Mouse (Mus musculus) kidney, postnatal 36 days (tissue): ENCODE data around the gene Gm13275.
A peak's percentile ranks its signal among the peaks of the same experiment; 100 is the strongest.
"Not testable (repeated sequence)": the region's sequence is repeated elsewhere in the genome, so short reads cannot be mapped to it uniquely, and the experiment has no call there.

Experiments
- DNase-seq, 2 experiments: peaks; one replicate each; pipeline ENCODE4 v3.0.0; 2021 to 2022; ENCODE audit warnings: mixed read lengths in 2 of 2

The Gm13275 gene

DNA sequence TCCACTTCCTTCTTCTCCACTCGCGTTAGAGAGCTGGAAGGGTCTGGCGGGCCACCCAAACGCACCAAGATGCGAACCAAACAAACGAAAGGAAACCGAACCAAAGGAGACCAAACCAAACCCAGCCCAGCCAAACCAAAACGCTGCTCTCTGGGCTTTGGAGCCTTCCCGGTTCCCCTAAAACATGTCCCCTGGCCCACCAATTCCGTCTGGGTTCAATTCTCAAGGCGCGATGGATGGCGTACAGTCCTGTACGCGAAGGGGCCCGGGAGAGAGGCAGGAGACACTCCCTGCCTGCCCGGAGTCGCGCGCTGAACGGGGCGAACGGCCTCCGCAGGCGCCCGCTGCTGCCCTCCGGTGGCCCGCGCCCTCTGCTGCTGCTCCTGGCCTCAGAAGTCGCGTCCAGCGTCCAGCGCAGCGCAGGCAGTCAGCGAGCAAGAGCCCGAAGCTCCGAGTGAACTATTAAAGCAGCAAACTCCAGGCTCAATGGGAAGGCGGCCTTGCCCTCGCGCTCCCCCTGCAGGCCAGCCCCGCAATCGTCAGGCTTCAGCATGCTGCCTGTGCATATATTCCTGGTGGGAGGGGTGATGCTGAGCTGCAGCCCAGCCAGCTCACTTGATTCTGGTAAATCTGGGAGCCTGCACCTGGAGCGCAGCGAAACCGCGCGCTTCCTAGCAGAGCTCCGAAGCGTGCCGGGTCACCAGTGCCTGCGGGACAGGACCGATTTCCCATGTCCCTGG, at the start of gene Gm13275:
Gene Gm13275, plus strand, starts transcription at position 552 of the 740 bp plus-strand sequence.
- DNase-seq: peak; percentile 14 to 46

DNA sequence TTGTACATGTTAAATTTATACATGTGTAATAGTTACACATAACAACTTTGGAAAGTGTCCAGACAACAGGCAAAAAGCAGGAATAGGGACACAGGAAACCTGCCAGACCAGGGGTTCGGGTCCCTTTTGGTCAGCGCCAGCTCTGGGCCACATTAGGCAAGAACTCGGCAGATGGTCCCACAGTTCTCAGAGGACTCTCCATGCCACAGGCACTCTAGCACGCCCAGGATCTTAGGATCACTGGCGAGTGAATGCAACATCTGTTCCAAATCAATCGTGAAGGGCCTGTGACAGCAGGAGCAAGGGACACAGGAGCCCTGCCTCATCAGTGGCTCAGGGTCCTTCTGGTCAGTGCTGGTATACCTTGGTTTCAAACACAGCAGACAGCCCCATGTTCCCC, 44.4 kb upstream of the Gm13275 start:
- no peak for DNase-seq

DNA sequence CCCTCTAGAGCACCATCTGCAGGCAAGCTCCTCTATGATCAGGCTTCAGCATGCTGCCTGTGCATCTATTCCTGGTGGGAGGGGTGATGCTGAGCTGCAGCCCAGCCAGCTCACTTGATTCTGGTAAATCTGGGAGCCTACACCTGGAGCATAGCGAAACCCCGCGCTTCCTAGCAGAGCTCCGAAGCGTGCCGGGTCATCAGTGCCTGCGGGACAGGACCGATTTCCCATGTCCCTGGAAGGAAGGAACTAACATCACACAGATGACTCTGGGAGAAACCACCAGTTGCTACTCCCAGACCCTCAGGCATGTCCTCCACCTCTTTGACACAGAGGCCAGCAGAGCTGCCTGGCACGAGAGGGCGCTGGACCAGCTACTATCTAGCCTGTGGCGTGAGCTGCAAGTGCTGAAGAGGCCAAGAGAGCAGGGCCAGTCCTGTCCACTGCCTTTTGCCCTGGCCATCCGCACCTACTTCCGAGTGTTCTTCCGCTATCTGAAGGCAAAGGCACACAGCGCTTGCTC, 39.4 kb upstream of the Gm13275 start, which contains the start of gene Gm13271:
Gene Gm13271, plus strand, starts transcription at position 51 of the 523 bp plus-strand sequence.
- peak; percentile 23 to 34 for DNase-seq

DNA sequence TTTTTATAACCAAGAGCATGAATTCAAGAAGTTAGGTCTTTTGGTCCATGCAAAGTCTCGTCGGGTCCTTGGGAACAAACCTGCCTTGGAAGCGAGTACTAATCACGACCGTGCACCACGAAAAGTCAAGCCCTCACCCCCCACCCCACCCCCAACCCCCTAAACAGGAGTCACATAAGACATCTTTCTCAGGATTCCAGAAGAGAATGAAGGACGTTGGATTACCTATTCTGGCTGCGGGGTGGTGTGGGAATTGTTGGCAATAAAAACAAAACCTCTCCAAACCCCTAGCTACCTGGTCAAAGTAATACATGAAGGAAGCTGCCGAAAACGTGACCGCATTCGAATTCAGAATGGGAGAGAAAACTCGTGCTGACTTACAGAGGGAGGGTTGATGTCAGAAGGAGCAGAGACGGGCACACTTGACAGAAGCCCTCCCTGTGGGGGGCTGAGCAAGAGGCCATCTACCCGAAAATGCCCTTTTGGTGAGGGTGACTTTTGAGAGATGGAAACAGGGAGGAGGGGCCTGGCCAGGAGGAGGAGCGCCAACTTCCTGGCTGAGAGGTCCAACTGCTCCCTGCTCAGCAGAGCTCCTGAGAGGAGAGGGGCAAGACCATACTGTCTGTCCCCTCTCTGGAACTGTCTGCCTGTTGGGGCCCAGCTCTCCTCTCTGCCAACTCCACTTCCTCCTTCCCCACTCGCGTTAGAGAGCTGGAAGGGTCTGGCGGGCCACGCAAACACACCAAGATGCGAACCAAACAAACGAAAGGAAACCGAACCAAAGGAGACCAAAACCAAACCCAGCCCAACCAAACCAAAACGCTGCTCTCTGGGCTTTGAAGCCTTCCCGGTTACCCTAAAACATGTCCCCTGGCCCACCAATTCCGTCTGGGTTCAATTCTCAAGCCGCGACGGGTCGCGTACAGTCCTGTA, 37.4 kb upstream of the Gm13275 start:
- DNase-seq: peak in 1 of 2 experiments; percentile 24

DNA sequence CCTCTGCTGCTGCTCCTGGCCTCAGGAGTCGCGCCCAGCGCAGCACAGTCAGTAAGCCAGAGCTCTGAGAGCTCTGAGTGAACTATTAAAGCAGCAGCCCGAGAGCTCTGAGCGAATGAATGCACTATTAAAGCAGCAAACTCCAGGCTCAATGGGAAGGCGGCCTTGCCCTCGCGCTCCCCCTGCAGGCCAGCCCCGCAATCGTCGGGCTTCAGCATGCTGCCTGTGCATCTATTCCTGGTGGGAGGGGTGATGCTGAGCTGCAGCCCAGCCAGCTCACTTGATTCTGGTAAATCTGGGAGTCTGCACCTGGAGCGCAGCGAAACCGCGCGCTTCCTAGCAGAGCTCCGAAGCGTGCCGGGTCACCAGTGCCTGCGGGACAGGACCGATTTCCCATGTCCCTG, 36.7 kb upstream of the Gm13275 start:
- peak; percentile 87 to 89 for DNase-seq

DNA sequence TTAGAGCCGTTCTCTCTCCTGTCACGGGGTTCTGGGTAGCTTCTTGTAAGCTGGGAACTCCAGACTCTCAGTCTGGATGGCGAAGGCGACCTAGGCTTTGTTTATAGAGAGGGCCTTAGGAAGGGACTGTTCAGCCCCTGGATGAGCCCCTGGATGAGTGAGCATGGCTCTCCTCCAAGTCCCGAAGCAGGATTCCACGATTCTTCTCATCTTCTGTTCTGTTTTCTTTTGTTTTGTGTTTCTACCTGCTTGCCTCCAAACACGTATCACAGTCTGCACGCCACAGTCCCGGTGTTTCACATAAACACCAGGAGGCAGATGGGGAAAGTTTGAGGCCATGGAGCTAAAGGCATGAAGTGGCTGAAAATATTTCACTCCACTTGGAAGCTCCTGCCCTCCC, 35.5 kb upstream of the Gm13275 start:
- not testable (repeated sequence) for DNase-seq

DNA sequence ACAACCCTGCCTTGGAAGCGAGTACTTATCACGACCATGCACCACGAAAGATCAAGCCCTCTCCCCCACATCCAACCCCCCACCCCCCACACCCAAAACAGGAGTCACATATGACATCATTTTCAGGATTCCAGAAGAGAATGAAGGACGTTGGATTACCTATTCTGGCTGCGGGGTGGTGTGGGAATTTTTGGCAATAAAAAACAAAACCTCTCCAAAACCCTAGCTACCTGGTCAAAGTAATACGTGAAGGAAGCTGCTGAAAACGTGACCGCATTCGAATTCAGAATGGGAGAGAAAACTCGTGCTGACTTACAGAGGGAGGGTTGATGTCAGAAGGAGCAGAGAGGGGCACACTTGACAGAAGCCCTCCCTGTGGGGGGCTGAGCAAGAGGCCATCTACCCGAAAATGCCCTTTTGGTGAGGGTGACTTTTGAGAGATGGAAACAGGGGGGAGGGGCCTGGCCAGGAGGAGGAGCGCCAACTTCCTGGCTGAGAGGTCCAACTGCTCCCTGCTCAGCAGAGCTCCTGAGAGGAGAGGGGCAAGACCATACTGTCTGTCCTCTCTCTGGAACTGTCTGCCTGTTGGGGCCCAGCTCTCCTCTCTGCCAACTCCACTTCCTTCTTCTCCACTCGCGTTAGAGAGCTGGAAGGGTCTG, 34.5 kb upstream of the Gm13275 start, which contains the start of gene Gm13283:
Gene Gm13283, plus strand, starts transcription at position 510 of the 659 bp plus-strand sequence.
- DNase-seq: peak in 1 of 2 experiments; percentile 69

DNA sequence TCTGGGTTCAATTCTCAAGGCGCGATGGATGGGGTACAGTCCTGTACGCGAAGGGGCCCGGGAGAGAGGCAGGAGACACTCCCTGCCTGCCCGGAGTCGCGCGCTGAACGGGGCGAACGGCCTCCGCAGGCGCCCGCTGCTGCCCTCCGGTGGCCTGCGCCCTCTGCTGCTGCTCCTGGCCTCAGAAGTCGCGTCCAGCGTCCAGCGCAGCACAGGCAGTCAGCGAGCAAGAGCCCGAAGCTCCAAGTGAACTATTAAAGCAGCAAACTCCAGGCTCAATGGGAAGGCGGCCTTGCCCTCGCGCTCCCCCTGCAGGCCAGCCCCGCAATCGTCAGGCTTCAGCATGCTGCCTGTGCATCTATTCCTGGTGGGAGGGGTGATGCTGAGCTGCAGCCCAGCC, 33.9 kb upstream of the Gm13275 start:
- peak; percentile 86 to 87 for DNase-seq

DNA sequence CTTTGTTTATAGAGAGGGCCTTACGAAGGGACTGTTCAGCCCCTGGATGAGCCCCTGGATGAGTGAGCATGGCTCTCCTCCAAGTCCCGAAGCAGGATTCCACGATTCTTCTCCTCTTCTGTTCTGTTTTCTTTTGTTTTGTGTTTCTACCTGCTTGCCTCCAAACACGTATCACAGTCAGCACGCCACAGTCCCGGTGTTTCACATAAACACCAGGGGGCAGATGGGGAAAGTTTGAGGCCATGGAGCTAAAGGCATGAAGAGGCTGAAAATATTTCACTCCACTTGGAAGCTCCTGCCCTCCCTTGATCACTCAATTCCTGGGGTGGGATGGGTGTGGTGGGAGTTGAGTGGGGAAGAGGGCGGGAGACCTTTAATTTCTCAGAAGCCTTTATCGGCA, 32.5 kb upstream of the Gm13275 start:
- DNase-seq: peak; percentile 25 to 46

DNA sequence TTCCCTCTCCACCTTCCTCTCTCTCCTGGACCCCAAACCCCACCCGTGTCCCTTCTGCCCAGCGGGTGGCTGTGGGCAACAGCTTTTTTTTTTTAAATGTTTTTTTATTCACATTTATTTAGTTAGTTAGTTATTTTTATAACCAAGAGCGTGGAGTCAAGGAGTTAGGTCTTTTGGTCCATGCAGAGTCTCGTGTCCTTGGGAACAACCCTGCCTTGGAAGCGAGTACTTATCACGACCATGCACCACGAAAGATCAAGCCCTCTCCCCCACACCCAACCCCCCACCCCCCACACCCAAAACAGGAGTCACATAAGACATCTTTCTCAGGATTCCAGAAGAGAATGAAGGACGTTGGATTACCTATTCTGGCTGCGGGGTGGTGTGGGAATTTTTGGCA, 31.9 kb upstream of the Gm13275 start:
- not testable (repeated sequence) for DNase-seq

DNA sequence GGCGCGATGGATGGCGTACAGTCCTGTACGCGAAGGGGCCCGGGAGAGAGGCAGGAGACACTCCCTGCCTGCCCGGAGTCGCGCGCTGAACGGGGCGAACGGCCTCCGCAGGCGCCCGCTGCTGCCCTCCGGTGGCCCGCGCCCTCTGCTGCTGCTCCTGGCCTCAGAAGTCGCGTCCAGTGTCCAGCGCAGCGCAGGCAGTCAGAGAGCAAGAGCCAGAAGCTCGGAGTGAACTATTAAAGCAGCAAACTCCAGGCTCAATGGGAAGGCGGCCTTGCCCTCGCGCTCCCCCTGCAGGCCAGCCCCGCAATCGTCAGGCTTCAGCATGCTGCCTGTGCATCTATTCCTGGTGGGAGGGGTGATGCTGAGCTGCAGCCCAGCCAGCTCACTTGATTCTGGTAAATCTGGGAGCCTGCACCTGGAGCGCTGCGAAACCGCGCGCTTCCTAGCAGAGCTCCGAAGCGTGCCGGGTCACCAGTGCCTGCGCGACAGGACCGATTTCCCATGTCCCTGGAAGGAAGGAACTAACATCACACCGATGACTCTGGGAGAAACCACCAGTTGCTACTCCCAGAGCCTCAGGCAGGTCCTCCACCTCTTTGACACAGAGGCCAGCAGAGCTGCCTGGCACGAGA, 30.8 kb upstream of the Gm13275 start:
- peak; percentile 66 to 78 for DNase-seq

DNA sequence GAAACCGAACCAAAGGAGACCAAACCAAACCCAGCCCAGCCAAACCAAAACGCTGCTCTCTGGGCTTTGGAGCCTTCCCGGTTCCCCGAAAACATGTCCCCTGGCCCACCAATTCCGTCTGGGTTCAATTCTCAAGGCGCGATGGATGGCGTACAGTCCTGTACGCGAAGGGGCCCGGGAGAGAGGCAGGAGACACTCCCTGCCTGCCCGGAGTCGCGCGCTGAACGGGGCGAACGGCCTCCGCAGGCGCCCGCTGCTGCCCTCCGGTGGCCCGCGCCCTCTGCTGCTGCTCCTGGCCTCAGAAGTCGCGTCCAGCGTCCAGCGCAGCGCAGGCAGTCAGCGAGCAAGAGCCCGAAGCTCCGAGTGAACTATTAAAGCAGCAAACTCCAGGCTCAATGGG, 20.8 kb upstream of the Gm13275 start, which contains the start of gene Gm13290:
Gene Gm13290, plus strand, starts transcription at position 301 of the 400 bp plus-strand sequence.
- not testable (repeated sequence) for DNase-seq

DNA sequence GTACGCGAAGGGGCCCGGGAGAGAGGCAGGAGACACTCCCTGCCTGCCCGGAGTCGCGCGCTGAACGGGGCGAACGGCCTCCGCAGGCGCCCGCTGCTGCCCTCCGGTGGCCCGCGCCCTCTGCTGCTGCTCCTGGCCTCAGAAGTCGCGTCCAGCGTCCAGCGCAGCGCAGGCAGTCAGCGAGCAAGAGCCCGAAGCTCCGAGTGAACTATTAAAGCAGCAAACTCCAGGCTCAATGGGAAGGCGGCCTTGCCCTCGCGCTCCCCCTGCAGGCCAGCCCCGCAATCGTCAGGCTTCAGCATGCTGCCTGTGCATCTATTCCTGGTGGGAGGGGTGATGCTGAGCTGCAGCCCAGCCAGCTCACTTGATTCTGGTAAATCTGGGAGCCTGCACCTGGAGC, 17.7 kb upstream of the Gm13275 start, which contains the start of gene Gm13289:
Gene Gm13289, plus strand, starts transcription at position 301 of the 400 bp plus-strand sequence.
- DNase-seq: not testable (repeated sequence)

DNA sequence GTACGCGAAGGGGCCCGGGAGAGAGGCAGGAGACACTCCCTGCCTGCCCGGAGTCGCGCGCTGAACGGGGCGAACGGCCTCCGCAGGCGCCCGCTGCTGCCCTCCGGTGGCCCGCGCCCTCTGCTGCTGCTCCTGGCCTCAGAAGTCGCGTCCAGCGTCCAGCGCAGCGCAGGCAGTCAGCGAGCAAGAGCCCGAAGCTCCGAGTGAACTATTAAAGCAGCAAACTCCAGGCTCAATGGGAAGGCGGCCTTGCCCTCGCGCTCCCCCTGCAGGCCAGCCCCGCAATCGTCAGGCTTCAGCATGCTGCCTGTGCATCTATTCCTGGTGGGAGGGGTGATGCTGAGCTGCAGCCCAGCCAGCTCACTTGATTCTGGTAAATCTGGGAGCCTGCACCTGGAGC, 14.7 kb upstream of the Gm13275 start, which contains the start of gene Gm13272:
Gene Gm13272, plus strand, starts transcription at position 301 of the 400 bp plus-strand sequence.
- DNase-seq: not testable (repeated sequence)

DNA sequence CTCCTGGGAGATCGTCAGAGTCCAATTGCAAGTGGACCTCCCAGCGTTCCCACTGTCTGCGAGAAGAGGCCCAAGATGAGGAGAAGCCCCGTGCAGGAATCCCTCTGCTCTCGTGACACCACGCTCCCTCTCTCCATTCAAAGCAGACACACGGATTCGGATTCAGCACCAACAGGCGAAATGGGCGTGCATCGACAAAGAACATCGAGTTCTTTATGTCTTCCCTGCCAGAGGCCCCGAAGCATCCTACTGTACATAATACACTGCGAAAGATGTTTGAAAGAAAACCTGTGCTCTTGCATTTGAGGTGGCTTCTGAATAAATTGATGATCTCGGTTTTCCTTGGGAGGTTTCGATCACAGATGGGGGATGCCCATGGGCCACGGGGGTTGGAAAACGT, 14.0 kb upstream of the Gm13275 start:
- not testable (repeated sequence) for DNase-seq

DNA sequence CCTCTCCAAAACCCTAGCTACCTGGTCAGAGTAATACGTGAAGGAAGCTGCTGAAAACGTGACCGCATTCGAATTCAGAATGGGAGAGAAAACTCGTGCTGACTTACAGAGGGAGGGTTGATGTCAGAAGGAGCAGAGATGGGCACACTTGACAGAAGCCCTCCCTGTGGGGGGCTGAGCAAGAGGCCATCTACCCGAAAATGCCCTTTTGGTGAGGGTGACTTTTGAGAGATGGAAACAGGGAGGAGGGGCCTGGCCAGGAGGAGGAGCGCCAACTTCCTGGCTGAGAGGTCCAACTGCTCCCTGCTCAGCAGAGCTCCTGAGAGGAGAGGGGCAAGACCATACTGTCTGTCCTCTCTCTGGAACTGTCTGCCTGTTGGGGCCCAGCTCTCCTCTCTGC, 12.5 kb upstream of the Gm13275 start, which contains the start of gene Ifnz:
Gene Ifnz, plus strand, starts transcription at position 301 of the 400 bp plus-strand sequence.
- not testable (repeated sequence) for DNase-seq

DNA sequence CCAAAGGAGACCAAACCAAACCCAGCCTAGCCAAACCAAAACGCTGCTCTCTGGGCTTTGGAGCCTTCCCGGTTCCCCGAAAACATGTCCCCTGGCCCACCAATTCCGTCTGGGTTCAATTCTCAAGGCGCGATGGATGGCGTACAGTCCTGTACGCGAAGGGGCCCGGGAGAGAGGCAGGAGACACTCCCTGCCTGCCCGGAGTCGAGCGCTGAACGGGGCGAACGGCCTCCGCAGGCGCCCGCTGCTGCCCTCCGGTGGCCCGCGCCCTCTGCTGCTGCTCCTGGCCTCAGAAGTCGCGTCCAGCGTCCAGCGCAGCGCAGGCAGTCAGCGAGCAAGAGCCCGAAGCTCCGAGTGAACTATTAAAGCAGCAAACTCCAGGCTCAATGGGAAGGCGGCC, 12.0 kb upstream of the Gm13275 start:
- peak; percentile 19 to 28 for DNase-seq

DNA sequence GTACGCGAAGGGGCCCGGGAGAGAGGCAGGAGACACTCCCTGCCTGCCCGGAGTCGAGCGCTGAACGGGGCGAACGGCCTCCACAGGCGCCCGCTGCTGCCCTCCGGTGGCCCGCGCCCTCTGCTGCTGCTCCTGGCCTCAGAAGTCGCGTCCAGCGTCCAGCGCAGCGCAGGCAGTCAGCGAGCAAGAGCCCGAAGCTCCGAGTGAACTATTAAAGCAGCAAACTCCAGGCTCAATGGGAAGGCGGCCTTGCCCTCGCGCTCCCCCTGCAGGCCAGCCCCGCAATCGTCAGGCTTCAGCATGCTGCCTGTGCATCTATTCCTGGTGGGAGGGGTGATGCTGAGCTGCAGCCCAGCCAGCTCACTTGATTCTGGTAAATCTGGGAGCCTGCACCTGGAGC, 8.9 kb upstream of the Gm13275 start, which contains the start of gene Gm13276:
Gene Gm13276, plus strand, starts transcription at position 301 of the 400 bp plus-strand sequence.
- DNase-seq: not testable (repeated sequence)

DNA sequence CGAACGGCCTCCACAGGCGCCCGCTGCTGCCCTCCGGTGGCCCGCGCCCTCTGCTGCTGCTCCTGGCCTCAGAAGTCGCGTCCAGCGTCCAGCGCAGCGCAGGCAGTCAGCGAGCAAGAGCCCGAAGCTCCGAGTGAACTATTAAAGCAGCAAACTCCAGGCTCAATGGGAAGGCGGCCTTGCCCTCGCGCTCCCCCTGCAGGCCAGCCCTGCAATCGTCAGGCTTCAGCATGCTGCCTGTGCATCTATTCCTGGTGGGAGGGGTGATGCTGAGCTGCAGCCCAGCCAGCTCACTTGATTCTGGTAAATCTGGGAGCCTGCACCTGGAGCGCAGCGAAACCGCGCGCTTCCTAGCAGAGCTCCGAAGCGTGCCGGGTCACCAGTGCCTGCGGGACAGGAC, 5.9 kb upstream of the Gm13275 start, which contains the start of gene Gm13277:
Gene Gm13277, plus strand, starts transcription at position 231 of the 400 bp plus-strand sequence.
- peak; percentile 77 for DNase-seq

DNA sequence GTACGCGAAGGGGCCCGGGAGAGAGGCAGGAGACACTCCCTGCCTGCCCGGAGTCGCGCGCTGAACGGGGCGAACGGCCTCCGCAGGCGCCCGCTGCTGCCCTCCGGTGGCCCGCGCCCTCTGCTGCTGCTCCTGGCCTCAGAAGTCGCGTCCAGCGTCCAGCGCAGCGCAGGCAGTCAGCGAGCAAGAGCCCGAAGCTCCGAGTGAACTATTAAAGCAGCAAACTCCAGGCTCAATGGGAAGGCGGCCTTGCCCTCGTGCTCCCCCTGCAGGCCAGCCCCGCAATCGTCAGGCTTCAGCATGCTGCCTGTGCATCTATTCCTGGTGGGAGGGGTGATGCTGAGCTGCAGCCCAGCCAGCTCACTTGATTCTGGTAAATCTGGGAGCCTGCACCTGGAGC, 3.0 kb upstream of the Gm13275 start, which contains the start of gene Gm13278:
Gene Gm13278, plus strand, starts transcription at position 301 of the 400 bp plus-strand sequence.
- DNase-seq: not testable (repeated sequence)

DNA sequence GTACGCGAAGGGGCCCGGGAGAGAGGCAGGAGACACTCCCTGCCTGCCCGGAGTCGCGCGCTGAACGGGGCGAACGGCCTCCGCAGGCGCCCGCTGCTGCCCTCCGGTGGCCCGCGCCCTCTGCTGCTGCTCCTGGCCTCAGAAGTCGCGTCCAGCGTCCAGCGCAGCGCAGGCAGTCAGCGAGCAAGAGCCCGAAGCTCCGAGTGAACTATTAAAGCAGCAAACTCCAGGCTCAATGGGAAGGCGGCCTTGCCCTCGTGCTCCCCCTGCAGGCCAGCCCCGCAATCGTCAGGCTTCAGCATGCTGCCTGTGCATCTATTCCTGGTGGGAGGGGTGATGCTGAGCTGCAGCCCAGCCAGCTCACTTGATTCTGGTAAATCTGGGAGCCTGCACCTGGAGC, 2.8 kb downstream of the Gm13275 start, which contains the start of gene Gm13279:
Gene Gm13279, plus strand, starts transcription at position 301 of the 400 bp plus-strand sequence.
- DNase-seq: not testable (repeated sequence)
